In the genomic region with DNA sequence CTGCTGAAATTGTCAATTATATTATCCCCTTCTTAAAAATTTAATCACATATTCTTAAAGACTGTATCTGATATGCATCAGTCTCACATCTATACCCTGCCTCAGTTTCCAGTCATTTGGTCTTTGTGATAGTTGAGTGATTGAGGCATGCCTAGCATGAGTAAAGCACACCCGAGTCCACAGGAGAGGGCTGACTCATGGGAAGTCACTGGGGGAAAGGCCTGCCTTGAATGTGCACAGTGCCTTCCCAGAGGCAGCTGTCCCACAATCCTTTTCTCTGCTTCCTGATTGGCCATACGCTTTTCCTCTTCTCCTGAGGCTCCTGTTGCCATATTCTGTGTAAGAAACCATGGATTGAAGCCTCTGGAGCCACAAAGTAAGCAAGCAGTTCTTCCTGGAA, we compare ENCODE assay signal across 22 mouse cellular contexts.
"Had no signal": no experiment of that assay in that cellular context is flagged by ENCODE, and none has a peak within 500 bp of the region (broad histone marks: within the 10 kb centered on the region; RNA-seq: fewer than 3 reads in every experiment).

No protein-coding gene starts in this region.

- H3K9ac ChIP-seq: liver, embryonic 13.5 days; liver, embryonic 15.5 days; liver, postnatal 0 days; lung, embryonic 15.5 days; midbrain, embryonic 13.5 days; neural tube, embryonic 13.5 days; neural tube, embryonic 15.5 days had no signal

- H3K27me3 ChIP-seq: liver, embryonic 13.5 days; liver, embryonic 15.5 days; lung, embryonic 15.5 days; midbrain, embryonic 13.5 days; neural tube, embryonic 13.5 days; neural tube, embryonic 15.5 days had no signal

- DNase-seq: liver, embryonic 13.5 days; liver, postnatal 0 days; lung, adult 2 months; lung, postnatal 14 days; lung, postnatal 4 days; retina, postnatal 1 day; right cerebral cortex, adult 18-20 months; right cerebral cortex, postnatal 25 days; right cerebral cortex, postnatal 4 days; spleen, adult 18-20 months; thymus, adult 2 months; thymus, postnatal 25 days; thymus, postnatal 4 days had no signal

- ATAC-seq: liver, postnatal 0 days; lung, postnatal 0 days; midbrain, embryonic 13.5 days; midbrain, embryonic 16.5 days had no signal

- H3K4me3 ChIP-seq: liver, embryonic 13.5 days; liver, embryonic 15.5 days; lung, embryonic 15.5 days; midbrain, embryonic 10.5 days; midbrain, embryonic 13.5 days; myocyte; neural tube, embryonic 13.5 days; neural tube, embryonic 15.5 days had no signal

- H3K27ac ChIP-seq: liver, embryonic 13.5 days; liver, embryonic 15.5 days; lung, embryonic 15.5 days; midbrain, embryonic 10.5 days; midbrain, embryonic 13.5 days; neural tube, embryonic 13.5 days; neural tube, embryonic 15.5 days had no signal

- H3K36me3 ChIP-seq: lung, embryonic 15.5 days; midbrain, embryonic 13.5 days; neural tube, embryonic 15.5 days had no signal

- H3K4me2 ChIP-seq: liver, embryonic 13.5 days; liver, embryonic 15.5 days; lung, embryonic 15.5 days; midbrain, embryonic 13.5 days; neural tube, embryonic 13.5 days; neural tube, embryonic 15.5 days had no signal

- H3K9me3 ChIP-seq: liver, embryonic 13.5 days; liver, embryonic 15.5 days; lung, embryonic 15.5 days; midbrain, embryonic 10.5 days; midbrain, embryonic 13.5 days; neural tube, embryonic 13.5 days; neural tube, embryonic 15.5 days had no signal
